Comparison of ENCODE assay signal across 17 mouse cellular contexts in the genomic region with DNA sequence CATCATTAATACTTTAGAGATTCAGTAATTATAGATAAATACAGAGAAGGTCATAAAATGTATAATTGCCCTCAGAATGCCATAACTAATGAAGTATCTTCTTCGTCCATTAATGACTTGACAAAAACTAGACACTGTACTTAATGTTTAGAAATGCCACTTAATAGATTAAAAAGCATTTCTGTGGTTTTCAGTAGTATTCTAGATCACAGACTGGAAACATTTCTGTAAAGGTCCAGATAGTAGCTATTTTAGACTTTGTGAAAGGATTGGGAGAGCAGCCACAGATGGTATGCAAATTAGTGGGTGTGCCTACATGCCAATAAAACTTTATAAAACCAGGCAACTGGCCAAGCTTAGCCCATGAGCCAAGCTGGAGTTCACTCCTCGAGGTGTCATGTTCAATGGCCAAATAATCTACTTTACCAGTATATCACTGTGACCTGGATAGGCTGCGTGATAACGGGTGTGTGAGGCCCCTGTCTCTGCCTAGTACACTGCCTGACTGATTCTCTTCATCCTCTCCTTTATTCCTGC.
A peak's percentile ranks its signal among the peaks of the same experiment; 100 is the strongest.
DNase-seq lines count a peak whose midpoint lies in the region; ATAC-seq and TF ChIP-seq lines count a peak whose summit lies in the region.
"Had no signal": no experiment of that assay in that cellular context is flagged by ENCODE, and none has a peak within 500 bp of the region (broad histone marks: within the 10 kb centered on the region; RNA-seq: fewer than 3 reads in every experiment).

No protein-coding gene starts in this region.

- intact Hi-C loops in heart, postnatal 10 days (cut with DNase I): no loop called here
- intact Hi-C loops in left cerebral cortex, postnatal 25 days (cut with DNase I): no loop called here

- DNase-seq in cerebellum, postnatal 10 days: peak; percentile 20 to 33
- no peak for DNase-seq in cerebellum, adult 11-12 months
- peak; percentile 29 to 41 for DNase-seq in heart, postnatal 10 days
- DNase-seq in heart, adult 11 months: no peak
- DNase-seq in left cerebral cortex, postnatal 25 days (ENCODE audit: low spot score in 2 of 2): peak; percentile 20 to 48
- DNase-seq in left cerebral cortex, adult 18-20 months (ENCODE audit: low spot score in 2 of 2): no peak
- peak; percentile 11 for DNase-seq in MEL (ENCODE audit: low read depth, low spot score)
- DNase-seq: adrenal gland, postnatal 36 days; cerebellum, postnatal 25 days; heart, adult 2 months; lung, adult 2 months had no signal

- no peak overlapping the region for H3K4me3 ChIP-seq in MEL (ENCODE audit: control insufficient read depth in 1 of 2, insufficient read depth in 1 of 2, low read depth in 2 of 2, low read length in 2 of 2)
- H3K4me3 ChIP-seq: heart, adult 2 months; hindbrain, embryonic 10.5 days; stomach, embryonic 15.5 days had no signal

- H3K4me1 ChIP-seq in MEL (ENCODE audit: control insufficient read depth in 1 of 2, insufficient read depth in 2 of 2, low read length in 2 of 2): no peaks in the 10 kb centered on the region
- H3K4me1 ChIP-seq: hindbrain, embryonic 10.5 days; stomach, embryonic 15.5 days had no signal

- H3K9me3 ChIP-seq in MEL (replicated peaks; ENCODE audit: insufficient read depth, low read length): no peaks in the 10 kb centered on the region
- H3K9me3 ChIP-seq: hindbrain, embryonic 10.5 days; stomach, embryonic 15.5 days had no signal

- no peaks in the 10 kb centered on the region for H3K36me3 ChIP-seq in MEL (ENCODE audit: control insufficient read depth in 1 of 2, insufficient read depth in 2 of 2, low read length in 2 of 2)
- H3K36me3 ChIP-seq: hindbrain, embryonic 10.5 days; stomach, embryonic 15.5 days had no signal

- no peak for ATAC-seq in granulocyte monocyte progenitor cell, adult 5-6 weeks (replicated peaks; ENCODE audit: poor library complexity, severe bottlenecking)
- ATAC-seq: Patski had no signal

- peaks cover 2 to 5% of the 10 kb centered on the region in 2 experiments; a peak in 2 of 4 replicates for H3K27me3 ChIP-seq in MEL (ENCODE audit: control insufficient read depth in 1 of 2, insufficient read depth in 2 of 2, low read length in 2 of 2)
- H3K27me3 ChIP-seq: CH12.LX; Patski; stomach, embryonic 15.5 days had no signal

- H3K79me2 ChIP-seq in MEL (ENCODE audit: control insufficient read depth, insufficient read depth, low read length, poor library complexity): no peaks in the 10 kb centered on the region

- TF ChIP-seq EP300 in MEL (IDR thresholded peaks at IDR 0.05; ENCODE audit: low read depth in 1 of 2, low read length in 2 of 2): no peak

- no peak overlapping the region for H3K27ac ChIP-seq in MEL (ENCODE audit: control insufficient read depth, low read depth, low read length)
- H3K27ac ChIP-seq: heart, adult 2 months; hindbrain, embryonic 10.5 days; kidney, postnatal 0 days; stomach, embryonic 15.5 days had no signal

- no peak for TF ChIP-seq POLR2A in MEL (IDR thresholded peaks at IDR 0.05; ENCODE audit: control insufficient read depth in 1 of 2, insufficient read depth in 1 of 2, low read depth in 1 of 2, low read length in 2 of 2, poor library complexity in 1 of 2)

- H3K9ac ChIP-seq in MEL (ENCODE audit: control insufficient read depth, low read depth, low read length, poor library complexity, severe bottlenecking): no peak overlapping the region
- H3K9ac ChIP-seq: stomach, embryonic 15.5 days had no signal

- no peak for TF ChIP-seq CTCF in MEL (IDR thresholded peaks at IDR 0.05 in 2 of 3, conservative IDR thresholded peaks at IDR 0.05 in 1 of 3; ENCODE audit: control insufficient read depth in 1 of 3, insufficient read depth in 1 of 3, low read depth in 2 of 3, low read length in 3 of 3, poor library complexity in 1 of 3, severe bottlenecking in 1 of 3)

- TF ChIP-seq RAD21 in MEL (IDR thresholded peaks at IDR 0.05; ENCODE audit: low read depth, low read length): no peak

TF ChIP-seq in MEL, 35 proteins besides CTCF, POLR2A, EP300 and RAD21:
- TF ChIP-seq JUND (IDR thresholded peaks at IDR 0.05; ENCODE audit: low read depth, low read length) (no peak), ELF1 (IDR thresholded peaks at IDR 0.05; ENCODE audit: low read depth, low read length) (no peak), MAX (IDR thresholded peaks at IDR 0.05; ENCODE audit: low read length) (no peak), GABPA (IDR thresholded peaks at IDR 0.05; ENCODE audit: low read depth, low read length) (no peak), UBTF (IDR thresholded peaks at IDR 0.05; ENCODE audit: borderline replicate concordance, insufficient read depth, low read depth, low read length) (no peak), SIN3A (IDR thresholded peaks at IDR 0.05; ENCODE audit: low read length) (no peak), NELFE (IDR thresholded peaks at IDR 0.05; ENCODE audit: low read depth, low read length) (no peak), MEF2A (IDR thresholded peaks at IDR 0.05; ENCODE audit: extremely low read depth, insufficient replicate concordance, low read depth, low read length, poor library complexity, severe bottlenecking) (no peak), KAT2A (conservative IDR thresholded peaks at IDR 0.05; ENCODE audit: low read depth, low read length) (no peak), POLR2AphosphoS5 (IDR thresholded peaks at IDR 0.05; ENCODE audit: borderline replicate concordance, low read depth, low read length) (no peak), ETS1 (IDR thresholded peaks at IDR 0.05; ENCODE audit: low read depth, low read length) (no peak), BHLHE40 (IDR thresholded peaks at IDR 0.05; ENCODE audit: borderline replicate concordance, low read depth, low read length) (no peak), USF2 (IDR thresholded peaks at IDR 0.05; ENCODE audit: borderline replicate concordance in 1 of 2, insufficient read depth in 1 of 2, low read depth in 1 of 2, low read length in 2 of 2) (no peak), MAZ (IDR thresholded peaks at IDR 0.05; ENCODE audit: low read depth, low read length) (no peak), ZC3H11A (IDR thresholded peaks at IDR 0.05; ENCODE audit: low read depth, low read length) (no peak), CHD1 (IDR thresholded peaks at IDR 0.05; ENCODE audit: low read depth, low read length) (no peak), RCOR1 (IDR thresholded peaks at IDR 0.05; ENCODE audit: low read depth, low read length) (no peak), MYC (IDR thresholded peaks at IDR 0.05; ENCODE audit: low read depth, low read length) (no peak)

Comparison
In these comparisons a context has a peak if more than half of its experiments do, and no peak if none do; other contexts are left out.
1. DNase-seq: peak in cerebellum, postnatal 10 days (2 of 2), heart, postnatal 10 days (2 of 2), left cerebral cortex, postnatal 25 days (2 of 2) and MEL (single experiment); none in cerebellum, adult 11-12 months (single experiment), heart, adult 11 months (single experiment) and left cerebral cortex, adult 18-20 months (0 of 2).